Mouse (Mus musculus): ENCODE measurements around the gene Apol7b.
"Not testable (repeated sequence)": the region's sequence is repeated elsewhere in the genome, so short reads cannot be mapped to it uniquely, and the experiment has no call there.

The Apol7b gene

DNA sequence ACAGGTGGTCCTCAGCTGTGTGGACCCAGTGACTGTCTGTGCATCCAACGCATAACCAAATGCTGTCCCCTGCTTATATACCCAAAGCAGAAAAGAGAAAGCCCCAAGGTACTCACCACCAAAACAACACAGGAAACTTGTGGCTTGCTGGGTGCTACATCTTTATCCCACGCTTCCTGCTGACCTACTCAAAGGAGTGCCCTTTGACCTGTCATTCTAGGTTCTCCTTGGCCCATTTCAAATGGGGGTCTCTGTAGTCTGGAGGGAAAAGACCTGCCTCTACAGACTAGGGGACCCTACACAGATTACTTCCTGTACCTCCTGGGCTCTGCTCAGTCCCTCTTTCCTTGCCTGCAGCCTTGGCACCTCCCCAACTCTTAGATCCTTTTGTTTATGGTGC, at the start of gene Apol7b:
TSS of gene Apol7b (minus strand) at position 101 of the 400 bp plus-strand sequence.
- DNase-seq (ENCODE audit: extremely low read depth, low read depth, low spot score): not testable (repeated sequence)

DNA sequence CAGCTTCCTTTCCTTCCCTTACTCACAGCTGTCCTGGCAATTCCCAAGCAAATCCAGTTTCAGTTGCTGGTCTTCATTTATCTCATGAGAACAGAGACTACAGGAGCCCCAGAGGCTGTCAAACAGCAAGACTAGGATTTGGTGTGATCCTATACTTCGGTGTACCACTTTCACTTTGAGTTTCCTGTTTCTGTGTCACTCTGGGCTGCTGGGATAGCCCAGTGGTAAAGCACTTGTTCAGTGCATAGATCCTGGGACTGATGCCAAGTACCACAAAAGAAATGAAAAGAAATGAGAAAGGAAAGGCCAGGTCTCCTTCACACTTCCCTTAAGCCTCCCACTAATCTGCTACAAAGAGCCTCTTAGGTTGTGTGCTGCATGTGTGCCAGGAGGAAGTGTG, 47.4 kb upstream of the Apol7b start:
- DNase-seq (ENCODE audit: extremely low read depth, low read depth, low spot score): not testable (repeated sequence)

DNA sequence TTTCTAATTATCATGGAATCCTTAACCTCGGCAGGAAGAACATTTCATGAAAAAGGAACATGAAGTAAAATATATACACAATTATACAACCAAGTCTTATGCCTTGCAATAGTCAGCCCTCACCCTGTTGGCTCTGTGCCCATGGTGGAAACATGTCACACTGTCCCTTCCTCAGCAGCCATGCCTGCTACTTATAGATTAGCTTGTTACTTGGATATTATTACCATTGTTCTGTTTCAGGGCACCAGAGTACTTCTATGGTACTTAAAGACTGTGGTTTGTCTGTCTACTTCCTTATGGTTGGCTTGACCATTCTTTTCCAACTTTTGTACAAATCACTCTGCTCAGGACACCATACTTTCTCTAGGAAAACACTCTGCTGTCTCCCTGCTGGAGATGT, 45.9 kb upstream of the Apol7b start:
- DNase-seq (ENCODE audit: extremely low read depth, low read depth, low spot score): not testable (repeated sequence)

DNA sequence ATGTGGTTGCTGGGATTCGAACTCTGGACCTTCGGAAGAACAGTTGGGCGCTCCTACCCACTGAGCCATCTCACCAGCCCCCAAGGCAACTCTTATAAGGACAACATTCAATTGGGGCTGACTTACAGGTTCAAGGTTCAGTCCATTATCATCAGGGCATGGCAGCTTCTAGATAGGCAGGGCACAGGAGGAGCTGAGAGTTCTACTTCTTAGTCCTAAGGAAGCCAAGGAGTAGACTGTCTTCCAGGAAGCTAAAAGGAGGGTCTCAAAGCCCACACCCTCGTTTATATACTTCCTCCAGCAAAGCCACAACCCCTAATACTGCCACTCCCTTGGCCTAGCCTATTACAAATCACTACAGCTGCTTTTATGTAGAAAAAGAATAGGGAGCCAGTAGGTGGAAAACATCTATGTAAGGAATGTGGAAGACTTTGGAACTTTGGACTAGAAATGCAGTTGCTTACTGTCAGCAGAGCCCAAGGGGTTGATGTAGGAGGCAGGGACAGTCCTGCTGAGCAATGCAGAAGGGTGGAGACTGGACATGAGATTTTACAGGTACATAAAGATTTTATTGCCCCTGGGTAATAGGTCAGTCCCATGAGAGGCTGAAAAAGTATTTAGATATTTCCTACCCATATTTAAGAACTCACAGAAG, 35.0 kb upstream of the Apol7b start:
- DNase-seq (ENCODE audit: extremely low read depth, low read depth, low spot score): no peak

DNA sequence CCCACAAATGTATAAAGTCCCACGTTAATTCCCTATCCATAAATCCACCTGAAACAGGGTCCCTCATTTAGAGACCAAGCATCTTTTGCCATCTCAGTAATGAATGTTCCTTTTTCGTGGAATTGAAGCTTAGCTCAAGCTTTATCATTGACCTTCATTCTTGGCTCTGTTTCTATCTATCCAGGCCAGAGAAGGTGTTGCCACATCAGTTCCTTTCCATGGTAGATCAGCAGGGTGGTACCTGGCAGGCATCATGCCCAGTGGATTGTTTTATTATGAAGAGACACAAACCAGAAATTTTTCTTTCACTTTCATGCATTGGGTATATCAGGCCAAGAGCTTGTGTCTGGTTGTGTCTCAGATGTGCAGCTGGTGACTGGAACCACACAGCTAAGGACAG, 29.4 kb upstream of the Apol7b start, which contains the start of gene Apol10a:
TSS of gene Apol10a (plus strand) at position 355 of the 400 bp plus-strand sequence.
- DNase-seq (ENCODE audit: extremely low read depth, low read depth, low spot score): not testable (repeated sequence)

DNA sequence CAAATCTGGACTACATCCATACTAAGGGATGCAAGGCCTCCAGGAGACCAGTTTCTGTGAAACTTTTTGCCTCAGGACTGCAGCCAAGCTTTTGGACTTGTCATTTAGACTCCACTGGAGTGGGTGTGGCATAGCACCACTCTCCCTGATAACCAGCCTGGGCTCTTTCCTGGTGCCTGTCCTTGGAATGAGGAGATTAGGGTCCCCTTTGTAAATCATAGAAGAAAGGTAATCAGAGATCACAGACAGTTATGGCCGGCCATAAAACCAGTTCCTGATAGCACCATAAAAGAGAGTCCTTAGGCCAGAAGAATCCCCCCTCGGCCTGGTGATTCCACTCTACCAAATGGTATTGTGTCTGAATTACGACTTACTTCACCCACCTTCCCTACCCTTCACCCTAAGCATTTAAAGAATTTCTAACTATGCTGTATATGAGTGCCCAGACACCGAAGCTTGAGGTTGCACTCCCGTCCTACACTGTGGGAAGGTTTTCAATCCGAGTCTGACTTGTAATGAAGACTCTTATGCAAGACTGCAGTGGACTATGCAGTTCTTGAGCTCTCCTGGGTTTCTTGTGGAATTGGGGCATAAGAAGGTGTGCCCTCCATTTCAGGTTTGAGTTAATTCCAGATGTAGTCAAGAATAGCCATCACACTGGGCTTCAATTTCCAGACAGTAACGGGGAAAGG, 27.6 kb upstream of the Apol7b start:
- not testable (repeated sequence) for DNase-seq (ENCODE audit: extremely low read depth, low read depth, low spot score)

DNA sequence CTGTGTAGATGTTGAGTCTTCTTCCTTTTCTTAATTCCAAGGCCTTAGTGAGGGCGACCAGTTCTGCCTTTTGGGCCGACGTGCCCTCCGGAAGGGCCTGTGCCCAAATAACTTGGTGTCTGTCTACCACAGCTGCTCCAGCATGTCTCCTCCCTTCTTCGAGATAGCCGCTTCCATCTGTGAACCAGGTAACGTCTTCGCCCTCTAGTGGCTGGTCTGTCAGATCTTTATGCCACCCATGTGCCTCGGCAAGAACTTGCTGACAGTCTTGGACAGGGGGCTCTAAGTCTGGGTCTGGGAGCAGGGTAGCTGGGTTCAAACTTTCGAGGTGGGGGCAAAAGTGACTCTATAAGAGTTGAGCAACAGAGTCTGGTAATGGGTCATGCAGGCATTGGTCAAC, 2.6 kb upstream of the Apol7b start:
- not testable (repeated sequence) for DNase-seq (ENCODE audit: extremely low read depth, low read depth, low spot score)

DNA sequence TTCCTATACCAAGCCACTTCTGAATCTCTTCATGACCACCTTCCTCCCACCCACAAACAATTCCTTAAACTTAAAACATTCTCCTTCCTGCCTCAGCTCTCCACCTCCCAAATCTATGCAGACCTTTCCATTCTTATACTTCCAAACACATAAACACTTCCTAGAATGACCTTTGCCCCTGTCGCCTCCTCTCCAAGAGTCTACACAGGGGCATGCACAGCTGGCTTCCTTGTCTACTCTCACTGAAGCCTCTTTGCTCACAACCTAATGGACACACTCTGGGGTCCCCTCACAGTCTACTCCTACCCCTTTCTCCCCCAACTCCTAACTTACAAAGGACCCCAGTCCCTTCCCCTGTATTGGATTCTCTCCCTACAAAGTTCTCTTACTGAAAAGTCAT, 1.6 kb downstream of the Apol7b start:
- DNase-seq (ENCODE audit: extremely low read depth, low read depth, low spot score): not testable (repeated sequence)

DNA sequence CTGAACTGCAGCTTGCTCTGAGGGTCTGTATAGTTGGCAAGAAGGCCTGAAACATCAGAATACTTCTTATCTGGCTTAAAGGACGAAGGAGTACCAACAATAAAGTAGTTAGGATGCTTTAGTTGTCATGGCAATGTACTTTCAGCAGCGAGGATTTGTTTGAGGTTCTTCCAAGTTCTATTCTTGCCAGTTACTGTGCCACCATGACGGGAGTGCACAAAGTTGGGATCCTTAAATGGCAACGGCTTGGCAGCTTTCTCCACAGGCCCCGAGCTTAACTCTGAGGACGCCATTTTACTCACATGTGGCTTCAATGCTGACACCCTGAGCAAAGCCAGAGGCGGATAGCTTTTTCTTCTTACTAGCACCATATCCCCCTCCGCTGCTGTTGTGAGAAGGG, 2.5 kb downstream of the Apol7b start:
- DNase-seq (ENCODE audit: extremely low read depth, low read depth, low spot score): not testable (repeated sequence)

DNA sequence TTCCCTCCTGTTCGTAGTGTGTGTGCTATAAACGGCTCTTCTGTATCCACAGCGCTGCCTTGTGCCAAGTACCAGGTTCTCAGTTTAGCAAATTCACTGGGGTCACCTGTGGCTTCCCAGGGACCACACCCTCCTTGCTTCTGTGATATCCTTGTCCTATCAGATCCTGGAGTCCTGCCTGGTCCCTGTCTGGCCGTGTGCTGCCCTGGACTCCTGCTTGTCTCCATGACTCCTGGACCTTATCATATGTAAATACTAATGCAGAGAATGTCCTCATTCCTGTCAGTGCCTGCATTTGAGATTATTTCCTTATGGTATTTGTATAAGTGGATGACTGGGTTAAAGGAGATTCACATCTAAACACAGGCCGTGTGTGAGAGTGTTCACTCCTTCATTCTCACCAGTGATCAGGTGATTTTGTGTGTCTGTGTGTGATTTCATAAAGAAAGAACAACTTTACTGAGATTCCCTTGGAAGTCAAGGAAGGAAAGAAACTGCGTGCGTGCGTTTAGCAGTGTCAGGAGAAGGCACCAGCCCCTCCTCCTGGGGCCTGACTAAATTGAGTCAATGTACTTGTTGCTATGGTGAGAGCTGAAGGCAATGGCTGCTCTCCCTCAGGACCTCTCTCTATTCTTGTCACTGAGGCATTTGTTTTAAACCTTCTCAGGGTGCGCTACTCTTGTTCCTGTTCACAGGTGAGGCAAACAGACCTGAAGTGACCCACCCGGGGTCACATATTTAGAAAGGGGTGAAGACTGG, 18.4 kb downstream of the Apol7b start:
- not testable (repeated sequence) for DNase-seq (ENCODE audit: extremely low read depth, low read depth, low spot score)

DNA sequence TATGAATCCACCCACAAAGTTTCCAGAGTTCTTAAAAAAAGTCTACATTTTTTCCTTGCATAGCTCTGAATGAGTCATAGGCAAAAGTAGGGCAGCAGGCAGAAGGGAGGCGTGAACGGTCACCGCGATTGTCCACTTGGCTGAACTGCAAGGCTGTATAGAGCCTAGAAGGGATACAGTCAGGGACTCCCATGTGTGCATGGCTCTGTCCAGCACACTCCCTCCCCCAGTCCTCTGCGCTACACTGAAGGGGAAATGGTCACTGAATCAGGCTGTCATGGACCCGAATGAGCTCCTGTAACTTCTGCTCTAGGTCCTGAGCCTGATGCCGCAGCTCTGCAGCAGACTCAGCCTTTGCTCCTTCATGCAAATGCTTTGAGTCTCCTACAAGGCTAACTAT, 24.4 kb downstream of the Apol7b start:
- DNase-seq (ENCODE audit: extremely low read depth, low read depth, low spot score): not testable (repeated sequence)

DNA sequence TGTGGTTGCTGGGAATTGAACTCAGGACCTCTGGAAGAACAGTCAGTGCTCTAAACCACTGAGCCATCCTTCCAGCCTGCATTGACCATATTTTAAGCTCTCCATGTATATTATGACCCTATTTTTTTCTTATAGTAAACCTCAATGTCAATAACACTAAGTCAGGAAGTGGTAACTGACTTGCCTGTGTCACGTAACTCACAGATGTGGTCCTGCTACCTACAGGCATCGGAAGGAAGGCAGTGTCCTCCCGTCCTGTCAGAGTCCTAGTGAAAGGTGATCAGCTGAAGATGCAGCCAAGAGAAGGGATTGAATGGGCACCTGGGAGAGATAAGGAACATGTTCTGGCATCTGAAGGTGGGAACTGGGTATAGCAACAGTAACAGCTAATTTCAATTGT, 27.6 kb downstream of the Apol7b start:
- DNase-seq (ENCODE audit: extremely low read depth, low read depth, low spot score): not testable (repeated sequence)

DNA sequence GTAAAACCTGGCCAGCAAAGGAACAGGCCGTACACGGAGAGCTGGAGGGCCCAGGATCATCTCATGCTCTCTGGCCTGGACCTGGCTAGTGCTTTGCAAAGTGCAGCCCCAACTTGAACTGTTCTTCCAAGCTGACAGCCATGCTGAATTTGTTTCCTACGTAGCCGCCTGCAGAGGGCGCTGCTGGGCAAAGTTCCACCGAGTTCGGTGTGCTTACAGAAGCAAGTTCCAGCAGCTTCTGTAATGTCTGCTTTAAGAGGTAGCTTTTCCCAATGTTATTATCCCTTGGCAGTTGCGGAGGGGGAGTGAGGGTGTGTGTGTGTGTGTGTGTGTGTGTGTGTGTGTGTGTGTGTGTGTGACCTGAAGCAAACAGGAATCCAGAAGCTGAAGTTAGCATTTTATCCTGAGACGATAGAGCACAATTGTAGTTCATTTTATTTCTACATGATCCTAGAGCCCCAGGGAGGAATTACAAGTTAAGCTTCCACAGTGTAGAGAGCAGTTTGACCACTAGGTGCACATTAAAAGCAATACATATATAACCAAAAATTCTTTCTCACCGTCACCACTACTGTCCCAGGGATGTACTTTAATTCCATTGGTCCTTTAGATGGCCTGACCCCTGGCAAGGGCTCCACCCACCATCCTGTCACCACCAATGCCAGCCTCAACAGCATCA, 30.5 kb downstream of the Apol7b start:
- DNase-seq (ENCODE audit: extremely low read depth, low read depth, low spot score): not testable (repeated sequence)

DNA sequence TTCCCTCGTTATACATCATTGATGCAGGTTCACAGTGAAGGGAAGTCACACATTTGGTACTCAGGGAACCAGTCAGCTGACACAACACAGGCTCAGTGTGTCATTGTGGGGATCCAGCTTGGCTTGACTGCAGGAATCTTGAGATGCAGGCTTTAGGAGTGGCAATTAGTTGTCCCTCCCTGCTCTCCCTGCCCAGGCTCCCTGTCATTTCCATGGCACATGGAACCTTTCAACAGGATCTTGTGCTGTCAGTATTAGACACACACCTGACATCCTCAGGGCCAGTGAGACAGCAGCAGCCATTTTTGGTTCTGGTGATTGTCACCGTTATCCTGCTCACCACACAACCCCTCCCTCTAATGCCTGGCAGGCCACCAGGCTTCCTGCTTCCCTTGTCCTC, 31.6 kb downstream of the Apol7b start:
- DNase-seq (ENCODE audit: extremely low read depth, low read depth, low spot score): not testable (repeated sequence)

DNA sequence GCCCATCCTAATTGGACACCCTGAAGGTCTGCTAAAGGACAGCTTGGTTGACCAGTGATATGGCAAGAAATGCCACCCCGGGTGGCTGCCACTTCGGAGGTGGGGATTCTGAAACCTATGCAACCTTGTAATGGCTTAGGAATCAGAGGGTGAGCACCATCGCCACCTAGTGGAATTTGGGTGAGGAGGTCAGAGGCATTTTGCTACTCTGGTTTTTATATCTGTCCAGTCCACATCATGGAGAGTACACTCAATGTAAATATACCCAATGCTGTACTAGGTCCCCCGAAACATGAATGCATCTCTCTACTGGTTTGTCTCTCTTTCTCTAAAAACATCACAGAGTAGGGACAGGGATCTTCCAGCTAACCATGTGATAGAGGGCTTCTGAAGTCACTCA, 34.6 kb downstream of the Apol7b start:
- DNase-seq (ENCODE audit: extremely low read depth, low read depth, low spot score): not testable (repeated sequence)

DNA sequence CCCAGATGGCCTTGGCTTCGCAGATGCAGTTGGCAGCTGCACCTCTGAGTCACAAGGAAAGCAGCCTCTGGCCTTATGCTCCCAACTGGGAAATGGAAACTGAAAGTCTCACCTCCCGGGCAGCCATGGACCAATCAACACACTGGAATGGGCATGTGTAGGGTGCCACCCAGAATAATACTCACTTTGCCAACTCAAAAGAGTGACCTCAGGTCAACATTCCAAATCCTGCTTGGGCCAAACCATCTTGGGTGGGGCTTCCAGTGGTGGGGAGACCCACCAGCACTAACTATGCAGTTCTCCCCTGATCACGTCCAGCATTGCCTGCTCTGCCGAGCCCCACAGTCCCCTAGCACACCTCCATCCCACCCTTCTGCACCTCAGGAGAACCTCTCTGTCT, 36.3 kb downstream of the Apol7b start, which contains the start of gene Apol9a:
TSS of gene Apol9a (minus strand) at position 101 of the 400 bp plus-strand sequence.
- DNase-seq (ENCODE audit: extremely low read depth, low read depth, low spot score): not testable (repeated sequence)

DNA sequence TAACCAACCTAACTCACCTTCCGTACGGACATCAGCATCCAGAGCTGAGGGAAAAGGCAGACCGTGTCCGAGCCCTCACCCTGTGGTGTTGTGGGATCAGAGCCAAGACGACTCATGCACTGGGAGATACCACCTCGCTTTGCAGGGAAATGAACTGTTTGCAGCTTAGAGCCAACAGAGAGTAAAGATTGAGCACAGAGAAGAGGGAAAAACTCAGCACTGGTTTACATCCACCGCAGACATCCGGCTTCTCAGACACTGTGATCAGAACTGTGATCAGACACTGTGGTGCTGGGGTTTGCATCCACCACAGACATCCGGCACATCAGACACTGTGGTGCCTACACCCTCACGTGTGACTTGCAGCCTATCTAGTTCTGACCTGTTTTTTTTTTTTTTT, 40.9 kb downstream of the Apol7b start:
- DNase-seq (ENCODE audit: extremely low read depth, low read depth, low spot score): not testable (repeated sequence)

DNA sequence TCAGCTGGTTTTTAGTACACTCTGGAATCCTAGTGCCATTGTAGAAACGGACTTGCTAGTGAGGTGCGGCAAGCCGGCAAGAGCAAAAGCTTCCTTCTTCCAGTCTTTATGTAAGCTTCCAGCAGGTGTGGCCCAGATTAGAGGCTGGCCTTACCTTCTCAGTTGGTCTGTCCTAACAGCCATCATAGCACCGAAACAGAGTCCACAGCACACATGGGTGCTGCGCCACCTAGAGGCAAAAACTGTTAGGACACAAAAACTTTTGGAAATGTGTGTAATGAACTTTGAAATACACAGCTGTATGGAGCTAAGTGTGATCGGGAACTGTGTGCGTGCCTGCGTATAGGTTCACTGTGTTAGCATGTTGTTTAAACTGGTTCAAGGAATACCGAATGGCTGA, 48.3 kb downstream of the Apol7b start, which contains the start of gene Apol7a:
TSS of gene Apol7a (minus strand) at position 84 of the 400 bp plus-strand sequence.
- DNase-seq (ENCODE audit: extremely low read depth, low read depth, low spot score): not testable (repeated sequence)

DNA sequence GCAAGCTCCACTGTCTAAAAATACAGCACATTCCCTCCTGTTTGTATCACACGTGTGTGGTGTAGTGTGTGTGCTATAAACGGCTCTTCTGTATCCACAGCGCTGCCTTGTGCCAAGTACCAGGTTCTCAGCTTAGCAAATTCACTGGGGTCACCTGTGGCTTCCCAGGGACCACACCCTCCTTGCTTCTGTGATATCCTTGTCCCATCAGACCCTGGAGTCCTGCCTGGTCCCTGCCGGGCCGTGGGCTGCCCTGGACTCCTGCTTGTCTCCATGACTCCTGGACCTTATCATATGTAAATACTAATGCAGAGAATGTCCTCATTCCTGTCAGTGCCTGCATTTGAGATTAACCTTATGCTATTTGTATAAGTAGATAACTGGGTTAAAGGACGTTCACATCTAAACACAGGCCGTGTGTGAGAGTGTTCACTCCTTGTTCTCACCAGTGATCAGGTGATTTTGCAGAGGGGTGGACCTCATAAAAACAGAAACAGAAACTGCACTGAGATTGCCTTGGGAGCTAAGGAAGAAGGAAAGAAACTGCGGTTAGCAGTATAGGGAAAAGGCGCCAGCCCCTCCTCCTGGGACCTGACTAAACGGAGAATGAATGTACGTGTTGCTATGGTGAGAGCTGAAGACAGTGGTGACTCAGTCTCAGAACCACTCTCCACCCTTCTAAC, 49.7 kb downstream of the Apol7b start:
- DNase-seq (ENCODE audit: extremely low read depth, low read depth, low spot score): not testable (repeated sequence)

DNA sequence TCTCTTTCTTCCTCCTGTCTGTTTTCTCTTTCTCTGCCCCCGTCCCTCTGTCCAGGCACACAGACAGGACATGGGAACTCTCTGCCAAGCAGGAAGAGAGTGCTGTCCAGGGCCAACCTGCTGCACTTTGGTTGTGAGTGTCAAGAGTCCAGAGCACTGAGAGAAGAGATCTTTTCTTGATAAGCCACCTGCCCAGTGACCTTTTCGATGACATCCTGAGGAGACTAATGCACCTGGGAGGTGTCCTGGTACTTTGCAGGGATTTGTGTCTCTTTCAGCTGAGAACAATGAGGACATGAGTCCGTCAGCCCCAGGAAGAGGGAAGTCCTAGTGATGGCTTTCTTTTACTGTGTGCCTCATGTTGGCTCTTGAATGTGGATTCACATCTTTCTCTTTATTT, 53.5 kb downstream of the Apol7b start:
- not testable (repeated sequence) for DNase-seq (ENCODE audit: extremely low read depth, low read depth, low spot score)

All from fat pad, adult 2 months (tissue).